Mouse (Mus musculus): ENCODE measurements around the gene Fpgt.

GRCm38 (mm10) chr3:155105957-155106356 is 12.8 kb upstream of the Fpgt start:
- no peak for TF ChIP-seq POLR2A (IDR thresholded peaks at IDR 0.05; ENCODE audit: control insufficient read depth, extremely low read depth, insufficient read depth, low read length, poor library complexity)
- no peak for TF ChIP-seq CTCF (IDR thresholded peaks at IDR 0.05; ENCODE audit: borderline replicate concordance, control insufficient read depth, extremely low read depth, insufficient read depth, low read length, poor library complexity)
